Mouse (Mus musculus) left cerebral cortex, postnatal 10 days (tissue): ENCODE data around the gene Antxr1. TPM values are rescaled to one million over a fixed set of nuclear protein-coding genes. Genes with fewer than 3 reads are reported as not detected.

ENCODE experiments used
- DNase-seq, 2 experiments: peaks; one replicate each; pipeline ENCODE4 v3.0.0; 2021 to 2022; ENCODE audit warnings: low spot score in 2 of 2, mixed read lengths in 1 of 2; ENCODE audit errors: extremely low spot score in 1 of 2
- intact Hi-C: fragments of 180-260 bp; cut with DNase I; formaldehyde crosslinking; loops from one replicate; pipeline ENCODE4 v1.15.1; 2025
- total RNA-seq, 2 experiments: library from RNA; stranded (reverse); gene quantifications; 2 replicates each; pipeline ENCODE4 v1.2.3; 2021

Gene Antxr1
- total RNA-seq, 2 experiments from 2014 or later = 18.0 TPM

DNA sequence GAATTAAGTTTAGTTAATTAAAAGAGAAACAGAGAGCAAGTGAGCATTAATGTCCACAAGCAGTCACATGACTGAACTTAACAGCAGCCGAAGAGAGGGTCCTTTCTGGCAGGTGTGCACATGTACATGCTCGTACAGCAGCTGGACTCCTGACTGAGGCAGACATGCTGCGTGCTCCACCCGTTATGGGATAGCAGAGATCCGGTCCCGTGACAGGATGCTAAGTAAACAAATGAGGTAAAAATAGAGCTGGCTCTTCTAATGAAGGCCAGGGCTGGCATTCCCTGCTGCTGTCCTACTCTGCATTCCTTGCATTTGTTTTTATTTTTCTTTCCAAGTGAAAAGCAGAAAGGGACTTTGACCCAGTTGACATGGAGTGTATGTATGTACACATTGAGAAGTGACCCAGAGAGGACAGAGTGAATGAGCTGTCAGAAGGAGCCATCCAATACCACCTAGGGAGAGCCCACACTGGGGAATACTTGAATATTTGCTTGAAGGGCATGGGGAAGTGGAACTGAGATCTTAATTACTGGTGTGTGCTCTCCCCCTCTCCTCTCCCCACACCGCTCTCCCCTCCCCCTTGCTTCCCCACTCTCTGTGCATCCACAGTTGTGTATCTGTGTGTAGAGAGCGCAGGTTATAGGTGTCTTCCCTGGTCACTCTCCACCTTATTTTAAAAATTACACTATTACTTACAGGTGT is 208.4 kb downstream of the Antxr1 start:
- DNase-seq = no peak
- intact Hi-C loops = no loop called here

DNA sequence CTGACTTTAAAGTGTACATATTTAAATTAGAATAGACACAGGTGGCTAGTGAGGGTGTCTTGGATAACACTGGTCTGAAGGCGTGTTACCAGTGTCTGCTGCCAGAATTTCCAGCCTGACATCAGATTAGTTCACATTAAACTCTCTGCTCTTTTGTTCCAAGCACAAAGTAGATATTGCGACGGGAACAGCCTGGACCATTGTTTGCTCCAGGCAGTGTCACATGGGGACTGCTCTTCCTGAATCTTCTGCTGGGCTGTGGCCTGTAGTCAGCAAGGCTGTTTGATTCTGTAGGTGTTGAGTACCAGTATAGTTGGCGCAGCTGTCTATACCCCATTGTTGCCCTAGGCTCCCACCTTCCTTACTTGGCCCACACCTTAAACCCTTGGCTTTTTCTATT is 211.6 kb downstream of the Antxr1 start:
- no peak for DNase-seq
- intact Hi-C loops = no loop called here

DNA sequence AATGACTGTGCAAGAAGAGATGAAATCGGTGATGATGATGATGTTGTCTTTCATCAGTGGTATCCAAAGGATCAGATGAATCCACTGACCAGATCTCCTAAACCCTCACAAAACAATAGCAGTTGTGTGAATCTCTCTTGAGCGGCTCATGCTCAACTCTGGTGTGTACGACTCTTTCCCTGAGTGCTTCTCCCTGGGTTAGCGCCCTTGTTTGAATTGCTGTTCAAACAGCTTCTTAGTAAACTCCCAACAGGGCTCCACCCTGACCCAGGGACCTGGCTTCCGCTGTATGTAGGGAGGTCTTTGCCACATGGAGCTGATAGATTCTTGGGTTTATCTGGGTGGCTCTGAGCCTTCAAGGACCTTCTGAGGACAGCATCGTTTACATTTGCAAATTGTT is 212.2 kb downstream of the Antxr1 start:
- no peak for DNase-seq
- intact Hi-C loops = no loop called here

DNA sequence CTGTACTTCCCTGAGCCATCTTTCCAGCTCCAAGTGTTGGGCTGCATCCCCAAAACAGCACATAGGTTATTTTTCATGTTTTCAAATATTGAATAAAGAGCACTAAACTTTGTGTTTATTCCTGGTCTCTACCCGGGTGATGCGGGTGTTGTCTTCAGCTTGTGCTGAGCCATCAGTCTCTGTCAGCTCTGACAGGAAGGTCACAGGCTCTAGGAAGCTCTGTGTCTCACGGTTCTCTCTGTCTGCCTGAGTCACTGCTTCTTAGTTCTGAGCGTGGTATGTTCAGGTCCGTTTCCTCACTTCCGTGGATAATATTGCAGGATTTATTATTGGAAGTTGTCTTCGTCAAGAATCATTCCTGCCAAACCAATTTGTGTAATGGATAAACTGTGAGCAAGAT is 213.7 kb downstream of the Antxr1 start:
- DNase-seq = no peak
- intact Hi-C loops = no loop called here

DNA sequence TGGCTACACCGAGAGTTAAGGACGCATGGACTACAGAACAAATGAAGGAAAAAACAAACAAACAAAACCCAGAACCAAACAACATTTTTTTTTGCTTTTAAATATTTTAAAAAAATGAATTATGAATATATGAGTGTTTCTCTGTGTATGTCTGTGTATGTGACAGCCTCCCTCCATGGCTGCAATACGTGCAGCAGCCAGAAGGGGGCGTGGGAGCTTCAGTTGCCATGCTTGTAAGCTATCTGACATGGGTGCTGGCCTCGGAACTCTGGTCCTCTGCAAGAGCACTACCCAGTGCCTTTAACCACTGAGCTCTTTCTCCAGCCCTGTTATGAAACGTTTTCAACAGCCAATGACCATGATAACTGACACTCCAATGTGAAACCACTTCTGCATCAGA is 215.0 kb downstream of the Antxr1 start:
- DNase-seq = no peak
- intact Hi-C loops = no loop called here

DNA sequence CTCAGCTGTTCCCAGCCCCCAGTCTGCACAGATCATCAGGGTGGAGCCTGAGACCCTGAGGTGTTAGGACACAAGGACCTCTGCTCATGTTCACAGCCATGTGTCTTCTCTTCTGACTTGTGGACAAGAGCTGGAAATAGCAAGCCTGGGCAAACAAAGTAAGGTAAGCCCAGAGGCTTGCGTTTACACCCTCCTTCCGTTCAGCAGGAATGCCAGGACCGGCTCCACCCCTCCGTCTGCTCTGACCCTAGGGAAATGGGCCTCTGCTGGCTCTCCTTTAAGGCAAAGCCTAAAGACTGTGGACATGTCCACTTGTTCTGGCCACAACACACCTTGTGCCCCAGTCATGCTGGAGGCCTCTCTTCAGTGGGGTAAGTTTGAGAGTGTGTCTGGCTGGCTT is 215.6 kb downstream of the Antxr1 start:
- intact Hi-C loops = no loop called here
- no peak for DNase-seq

DNA sequence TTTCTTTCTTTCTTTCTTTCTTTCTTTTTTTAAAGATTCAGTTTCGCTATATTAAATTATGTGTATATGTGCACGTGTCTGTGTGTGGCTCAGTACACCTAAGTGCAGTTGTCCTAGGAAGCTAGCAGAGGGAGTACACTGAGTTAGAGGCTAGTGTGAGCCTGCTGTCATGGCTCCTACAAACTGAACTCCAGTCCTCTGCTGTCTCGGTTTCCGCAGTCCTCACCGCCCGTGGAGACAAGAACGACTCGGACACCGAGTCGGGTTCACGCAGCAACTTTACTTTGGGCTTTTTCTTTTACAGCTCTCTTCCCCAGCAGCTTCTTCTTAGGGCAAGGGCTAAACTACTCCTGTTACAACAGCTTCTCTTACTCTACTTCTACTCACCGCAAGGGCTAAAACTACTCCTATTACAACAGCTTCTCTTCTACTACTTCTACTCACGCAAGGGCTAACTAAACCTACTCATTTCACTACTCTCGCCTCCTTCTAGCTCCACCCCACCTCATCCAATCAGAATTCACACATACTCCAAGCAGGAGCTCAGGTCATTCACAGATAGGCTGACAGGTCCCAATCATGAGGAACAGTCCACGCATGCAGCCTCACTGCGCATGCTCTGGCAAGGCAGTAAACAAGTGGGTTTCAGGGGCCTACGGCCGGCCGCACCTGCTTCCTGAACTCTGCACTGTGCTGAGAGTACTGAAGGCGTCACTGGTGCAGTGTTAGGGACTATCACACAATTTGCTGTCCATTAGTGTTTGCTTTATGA is 216.4 kb downstream of the Antxr1 start:
- intact Hi-C loops = no loop called here

DNA sequence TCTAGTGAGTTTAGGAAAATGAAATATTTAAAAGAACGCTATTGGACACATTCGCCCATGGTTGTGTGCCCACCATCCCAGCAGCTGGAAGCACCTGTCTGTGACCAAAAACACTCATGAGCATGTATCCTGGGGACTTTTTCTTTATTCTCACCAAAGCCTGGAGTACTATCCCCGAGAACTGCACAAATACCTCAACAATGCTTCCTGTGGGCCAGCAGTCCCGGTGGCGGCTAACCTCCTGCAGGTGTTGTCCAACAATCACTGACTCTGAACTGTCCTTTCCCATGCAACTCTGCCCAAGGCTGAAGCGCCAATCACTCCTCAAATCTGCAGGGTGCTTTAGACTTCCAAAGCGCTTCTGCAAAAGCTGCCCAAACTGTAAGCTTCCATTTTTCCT is 219.0 kb downstream of the Antxr1 start:
- intact Hi-C loops = no loop called here

More for the DNA sequence above, 216.4 kb downstream of the Antxr1 start:
- no peak for DNase-seq

DNA sequence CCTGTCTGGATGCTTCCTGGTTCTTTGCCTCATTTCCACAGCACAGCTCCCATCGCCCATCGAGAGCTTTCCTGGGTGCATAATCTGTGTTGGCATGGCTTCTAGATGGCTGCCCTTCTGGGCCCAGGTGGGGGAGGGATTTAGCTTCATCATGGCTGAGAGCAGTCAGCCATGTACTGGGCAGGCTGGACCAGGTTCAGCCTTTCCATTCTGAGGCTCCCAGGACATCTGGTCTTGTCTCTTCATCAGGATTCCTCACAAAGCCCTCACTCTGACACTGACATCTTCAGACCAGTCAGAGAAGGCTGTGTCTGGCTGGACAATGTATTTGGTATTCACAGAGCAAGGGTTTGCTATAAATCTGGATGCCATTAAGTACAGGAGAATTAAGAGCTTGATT is 219.6 kb downstream of the Antxr1 start:
- intact Hi-C loops = no loop called here
- DNase-seq = no peak

More for the DNA sequence above, 219.0 kb downstream of the Antxr1 start:
- no peak for DNase-seq

DNA sequence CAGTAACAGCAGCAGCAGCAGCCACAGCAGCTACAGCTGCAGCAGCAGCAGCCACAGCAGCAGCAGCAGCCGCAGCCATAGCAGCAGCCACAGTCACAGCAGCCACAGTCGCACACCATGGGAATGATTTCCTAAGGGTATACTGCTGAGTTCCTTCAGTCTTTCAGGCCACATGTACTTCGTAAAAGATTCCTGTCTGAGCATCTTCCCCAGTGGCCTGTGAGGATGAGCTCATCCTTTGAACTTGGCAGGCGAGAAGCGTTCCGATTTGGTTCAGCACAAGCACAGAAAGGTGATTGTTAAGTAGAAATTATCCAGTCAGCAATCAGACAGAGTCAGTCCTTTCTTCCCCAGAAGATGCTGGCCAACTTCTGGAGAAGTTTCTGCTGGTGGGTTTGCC is 223.5 kb downstream of the Antxr1 start:
- DNase-seq = no peak
- intact Hi-C loops = no loop called here

DNA sequence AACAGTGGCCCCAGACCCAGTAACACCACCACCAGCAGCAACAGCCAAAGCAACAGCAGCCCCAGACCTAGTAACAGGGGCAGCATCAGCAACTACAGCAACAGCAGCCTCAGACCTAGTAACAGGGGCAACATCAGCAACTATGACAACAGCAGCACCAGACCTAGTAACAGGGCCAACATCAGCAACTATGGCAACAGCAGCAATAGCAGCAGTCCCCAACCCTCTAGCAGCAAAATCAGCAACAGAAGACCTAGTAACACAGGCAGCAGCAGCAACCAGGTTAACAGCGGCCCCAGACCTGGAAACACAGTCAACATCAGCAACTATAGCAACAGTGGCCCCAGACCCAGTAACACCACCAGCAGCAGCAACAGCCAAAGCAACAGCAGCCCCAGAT is 224.1 kb downstream of the Antxr1 start:
- intact Hi-C loops = no loop called here
- DNase-seq = no peak

DNA sequence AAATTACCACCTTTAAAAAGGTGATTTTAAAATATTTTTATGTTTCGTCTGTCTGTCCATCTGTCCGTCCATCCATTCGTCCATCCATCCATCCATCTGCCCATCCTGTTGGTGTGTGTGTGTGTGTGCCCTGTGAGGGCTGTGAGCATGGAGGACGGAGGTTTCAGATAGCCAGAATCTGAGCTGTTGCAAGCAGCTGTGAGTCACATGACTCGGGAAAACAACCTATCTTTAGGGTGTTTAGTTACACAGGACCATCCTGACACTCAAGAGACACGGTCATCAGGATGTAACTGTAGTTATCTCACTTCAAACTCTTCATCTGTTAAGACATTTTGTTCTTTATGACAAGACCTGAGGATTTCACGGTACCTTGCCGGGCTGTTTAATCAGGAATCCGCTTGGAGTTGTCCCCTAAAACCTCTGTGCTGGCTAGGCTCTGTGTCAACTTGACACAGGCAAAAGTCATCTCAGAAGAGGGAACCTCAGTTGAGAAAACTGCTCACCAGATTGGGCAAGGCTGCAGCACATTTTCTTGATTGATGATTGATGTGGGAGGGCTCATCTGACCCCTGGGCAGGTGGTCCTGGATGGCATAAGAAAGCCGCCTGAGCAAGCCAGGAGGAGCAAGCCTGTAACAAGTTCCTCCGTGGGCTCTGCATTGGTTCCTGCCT is 231.4 kb downstream of the Antxr1 start, which contains the start of gene D6Ertd527e:
Gene D6Ertd527e, plus strand, starts transcription at position 624 of the 674 bp plus-strand sequence.
- no peak for DNase-seq
- intact Hi-C loops = loop anchor here (5.0 kb wide), 1 partner anchor 408 kb away; no protein-coding TSS in a partner anchor

DNA sequence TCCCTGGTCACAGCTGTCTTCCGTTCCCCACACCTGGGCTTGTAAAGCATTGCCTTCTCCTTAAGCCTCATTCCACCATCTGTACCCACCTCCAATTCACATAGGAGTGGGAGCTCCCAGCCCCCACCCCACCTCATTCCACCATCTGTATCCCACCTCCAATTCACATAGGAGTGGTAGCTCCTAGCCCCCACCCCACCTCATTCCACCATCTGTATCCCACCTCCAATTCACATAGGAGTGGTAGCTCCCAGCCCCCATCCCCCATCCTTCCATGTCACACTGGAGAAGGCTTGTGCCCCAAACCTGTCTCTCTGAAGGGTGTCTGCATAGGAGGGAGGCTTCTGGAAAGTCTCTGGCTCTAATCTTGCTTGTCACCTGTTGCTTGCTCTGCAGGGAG is 232.3 kb downstream of the Antxr1 start:
- intact Hi-C loops = loop anchor here (5.0 kb wide), 1 partner anchor 409 kb away; no protein-coding TSS in a partner anchor
- DNase-seq = no peak

DNA sequence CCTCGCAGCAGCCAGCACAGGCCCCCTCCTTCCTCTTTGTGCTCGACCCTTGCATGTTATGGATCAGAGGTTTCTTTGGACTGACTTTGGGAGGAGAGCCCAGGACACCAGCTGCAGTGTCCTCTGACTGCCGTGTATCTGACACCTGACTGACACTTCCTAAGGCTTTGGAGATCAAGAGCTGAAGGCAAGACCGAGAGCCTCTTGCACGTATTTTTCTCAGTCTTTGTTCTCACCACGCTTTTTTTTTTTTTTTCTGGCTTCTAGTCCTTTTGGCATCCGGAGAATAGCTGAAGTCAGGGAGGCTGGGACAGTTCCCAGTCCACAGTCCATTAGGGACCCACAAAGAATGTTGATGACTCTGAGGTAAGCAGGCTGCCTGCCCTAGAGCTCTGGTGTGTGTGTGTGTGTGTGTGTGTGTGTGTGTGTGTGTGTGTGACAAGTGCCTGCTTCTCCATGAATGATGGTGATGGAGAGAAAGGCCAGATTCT is 233.2 kb downstream of the Antxr1 start:
- DNase-seq = no peak
- intact Hi-C loops = loop anchor here (5.0 kb wide), 1 partner anchor 410 kb away; no protein-coding TSS in a partner anchor

DNA sequence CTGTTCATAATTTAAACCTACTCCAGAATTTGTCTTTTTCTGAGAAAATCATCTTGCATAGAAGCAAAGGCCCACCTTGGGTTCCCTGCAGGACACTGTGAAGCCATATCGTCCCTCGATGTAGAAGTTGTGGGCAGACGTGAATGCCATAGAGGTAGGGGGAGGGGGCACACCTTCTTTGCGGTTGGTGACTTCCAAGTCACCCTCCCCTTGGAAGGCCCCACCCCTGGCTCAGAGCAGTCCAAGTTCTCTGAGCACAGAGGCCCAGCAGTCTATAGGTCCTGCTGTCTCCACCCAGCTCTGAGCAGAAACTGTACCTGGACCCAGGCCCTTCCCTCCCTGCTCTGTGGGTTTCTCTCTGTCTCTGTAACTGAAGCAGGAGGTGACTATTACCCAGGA is 233.7 kb downstream of the Antxr1 start:
- no peak for DNase-seq
- intact Hi-C loops = loop anchor here (1.0 to 5.0 kb wide), 3 partner anchors 233 to 410 kb away; partner anchors contain the start of gene Antxr1

DNA sequence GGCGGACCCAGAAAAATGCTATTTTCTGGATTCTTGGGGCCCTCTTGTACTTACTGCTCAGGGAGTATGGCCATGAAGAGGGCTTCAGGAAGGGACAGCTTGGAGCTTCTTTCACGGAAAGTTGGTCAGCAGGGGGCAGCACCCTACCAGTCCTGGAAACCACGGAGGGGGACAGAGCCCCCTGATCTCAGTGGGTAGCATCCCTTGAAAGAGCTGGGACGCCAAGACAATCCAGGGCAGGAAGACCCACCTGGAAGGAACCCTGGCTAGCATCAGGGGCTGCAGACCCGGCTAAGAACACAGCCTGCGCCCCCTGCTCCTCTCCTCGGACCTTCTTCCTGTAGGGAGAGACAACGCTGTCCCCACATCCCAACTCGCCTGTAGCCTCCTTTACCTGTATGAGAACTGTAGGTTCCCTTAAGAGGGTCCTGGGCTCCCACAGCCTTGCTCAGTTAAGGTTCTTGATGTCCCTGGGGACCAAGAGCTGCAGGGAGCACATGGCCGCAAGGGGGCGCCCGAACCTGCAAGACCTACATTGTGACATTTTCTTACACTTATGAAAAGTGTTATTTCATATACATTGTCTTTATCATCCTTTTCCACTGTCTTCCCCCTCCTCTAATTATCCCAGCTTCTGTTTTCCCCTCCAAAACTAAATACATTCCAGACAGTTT is 234.2 kb downstream of the Antxr1 start:
- intact Hi-C loops = loop anchor here (1.0 to 5.0 kb wide), 3 partner anchors 234 to 411 kb away; partner anchors contain the start of gene Antxr1

DNA sequence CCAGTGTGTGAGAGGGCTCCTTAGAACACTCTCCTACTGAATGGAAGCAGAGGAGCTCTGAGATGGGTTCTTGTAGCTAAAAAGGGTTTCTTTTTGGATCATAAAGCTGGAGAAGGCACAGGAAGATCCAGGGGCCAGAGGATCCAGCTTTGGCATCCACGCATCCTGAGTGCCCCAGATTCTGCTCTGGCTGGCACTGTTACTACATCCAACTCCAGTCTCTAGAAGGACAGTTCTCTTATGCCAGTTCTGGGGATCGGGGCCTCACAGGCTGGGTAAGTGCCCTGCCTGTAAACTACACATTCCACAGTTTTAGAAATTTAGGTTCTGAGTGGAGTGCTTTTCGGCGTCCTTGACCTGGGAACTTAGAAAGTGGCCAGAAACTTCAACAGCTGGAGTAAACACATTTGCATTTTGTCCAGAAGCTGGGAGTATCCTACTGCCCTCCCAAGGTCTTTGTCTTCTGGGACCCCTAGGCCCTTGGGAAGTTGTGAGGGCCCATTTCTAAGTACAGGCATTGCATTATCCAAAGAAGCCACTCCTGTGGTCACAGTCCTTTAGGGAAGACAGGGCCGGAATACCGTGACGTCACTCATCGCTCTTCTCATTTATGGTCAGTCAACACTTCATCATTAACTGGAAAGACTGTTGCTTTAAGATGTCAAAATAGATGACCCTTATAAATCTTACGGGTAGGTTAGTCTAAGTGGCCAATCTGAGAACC is 235.2 kb downstream of the Antxr1 start:
- intact Hi-C loops = loop anchor here (1.0 to 5.0 kb wide), 3 partner anchors 235 to 412 kb away; partner anchors contain the start of gene Antxr1
- no peak for DNase-seq

More for the DNA sequence above, 234.2 kb downstream of the Antxr1 start:
- peak; percentile 80 to 89 for DNase-seq
